Mouse (Mus musculus) layer of hippocampus, postnatal 10 days (tissue): ENCODE data around the gene Gm10100. TPM values are rescaled to one million over a fixed set of nuclear protein-coding genes. Genes with fewer than 3 reads are reported as not detected.
"Not testable (repeated sequence)": the region's sequence is repeated elsewhere in the genome, so short reads cannot be mapped to it uniquely, and the experiment has no call there.

ENCODE experiments used
- DNase-seq, 2 experiments: peaks; one replicate each; pipeline ENCODE4 v3.0.0; 2021; ENCODE audit warnings: low spot score in 2 of 2
- long read RNA-seq: library from polyadenylated mRNA; stranded (forward); transcript quantifications from one replicate; pipeline ENCODE4 v2.0.0, GENCODE M21; 2023
- total RNA-seq, 2 experiments: library from RNA; stranded (reverse); gene quantifications; 2 replicates each; pipeline ENCODE4 v1.2.3; 2021

The Gm10100 gene
- total RNA-seq = not detected
- long read RNA-seq = 0 reads

DNA sequence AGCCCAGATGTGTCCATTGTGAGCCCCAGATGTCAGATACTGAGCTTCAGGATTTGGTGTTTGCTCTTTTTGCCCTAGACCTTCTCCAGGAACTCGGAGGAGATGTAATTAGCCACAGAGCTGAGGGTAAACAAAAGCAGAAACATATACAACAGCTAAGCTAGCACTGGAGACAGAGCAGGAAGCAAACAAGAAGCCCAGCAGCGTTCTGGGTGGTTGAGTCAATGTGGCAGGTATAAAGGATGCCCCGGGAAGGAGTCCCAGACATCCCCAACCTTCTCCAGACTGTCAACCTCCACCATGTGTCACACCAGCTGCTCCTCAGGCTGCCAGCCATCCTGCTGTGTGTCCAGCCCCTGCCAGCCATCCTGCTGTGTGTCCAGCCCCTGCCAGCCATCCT lies at the start of gene Gm10100:
TSS of gene Gm10100 (plus strand) at position 301 of the 400 bp plus-strand sequence.
- DNase-seq = no peak

GRCm38 (mm10) chr10:77677562-77677961 lies 48.7 kb upstream of the Gm10100 start:
- peak; percentile 32 to 47 for DNase-seq

DNA sequence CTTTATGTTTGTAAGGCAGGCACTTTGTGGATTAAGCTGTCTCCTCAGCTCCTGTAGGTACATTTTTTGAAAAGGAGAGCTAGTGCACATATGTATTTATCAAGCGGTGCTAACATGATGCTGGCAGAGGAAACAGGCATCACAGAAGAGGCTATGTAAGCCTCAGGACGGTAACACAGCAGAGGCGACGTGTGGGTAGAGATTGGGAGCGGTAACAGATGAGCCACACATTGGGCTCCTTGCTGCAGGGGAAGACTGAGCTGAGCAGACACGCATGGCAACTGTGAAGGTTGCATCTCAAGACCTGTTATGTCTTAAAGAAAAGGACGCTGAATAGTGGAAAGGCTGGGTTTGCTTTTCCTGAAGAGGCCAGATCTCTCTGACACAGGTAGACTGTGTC lies 43.3 kb upstream of the Gm10100 start:
- DNase-seq = no peak

- DNase-seq = no peak
These were observed 42.1 kb upstream of the Gm10100 start for GRCm38 (mm10) chr10:77684181-77684580.

- DNase-seq = no peak
These were observed 40.2 kb upstream of the Gm10100 start, which contains the start of gene Tspear for GRCm38 (mm10) chr10:77685895-77686664. TSS of gene Tspear (plus strand) at chr10:77686569.

- DNase-seq = no peak
These were observed 39.3 kb upstream of the Gm10100 start for GRCm38 (mm10) chr10:77687021-77687420.

DNA sequence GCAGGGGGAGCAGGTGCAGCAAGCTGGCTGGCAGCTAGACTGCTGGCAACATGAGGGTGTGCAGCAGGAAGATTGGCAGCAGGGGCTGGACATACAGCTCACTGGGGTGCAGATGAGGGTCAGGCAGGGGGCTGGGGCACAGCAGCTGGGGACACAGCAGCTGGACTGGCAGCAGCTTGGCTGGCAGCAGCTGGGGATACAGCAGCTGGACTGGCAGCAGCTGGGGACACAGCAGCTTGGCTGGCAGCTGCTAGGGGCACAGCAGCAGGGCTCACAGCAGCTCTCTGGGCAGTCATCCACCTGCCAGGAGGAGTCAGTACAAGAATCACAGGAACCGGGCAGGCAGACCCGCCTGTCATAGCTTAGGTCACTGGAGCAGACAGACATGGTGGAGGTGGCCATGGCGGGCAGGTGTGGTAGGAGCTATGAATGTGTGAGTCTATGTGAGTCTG lies 35.9 kb upstream of the Gm10100 start, which contains the start of gene Gm19402:
TSS of gene Gm19402 (minus strand) at position 402 of the 452 bp plus-strand sequence.
- DNase-seq = not testable (repeated sequence)

DNA sequence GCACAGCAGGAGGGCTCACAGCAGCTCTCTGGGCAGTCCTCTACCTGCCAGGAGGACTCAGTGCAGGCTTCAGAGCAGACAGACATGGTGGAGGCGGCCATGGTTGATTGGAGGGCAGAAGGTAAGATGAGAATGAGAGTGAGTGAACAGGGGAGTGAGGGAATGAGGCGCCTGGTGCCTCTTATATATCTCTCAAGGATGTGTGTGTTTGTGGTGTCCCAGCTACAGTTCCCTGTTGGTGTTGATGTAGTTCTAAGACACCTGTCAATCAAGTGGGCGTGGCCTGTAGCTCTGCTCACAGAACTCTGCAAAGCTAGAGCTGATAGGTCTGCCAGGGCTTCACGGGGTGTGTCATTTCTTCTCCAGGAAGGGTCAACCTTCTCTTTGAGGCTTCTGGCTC lies 29.2 kb upstream of the Gm10100 start, which contains the start of gene Gm9508:
TSS of gene Gm9508 (minus strand) at position 101 of the 400 bp plus-strand sequence.
- DNase-seq = no peak

- no peak for DNase-seq
These were observed 20.0 kb upstream of the Gm10100 start, which contains the start of gene Gm10272 for GRCm38 (mm10) chr10:77706326-77706725. TSS of gene Gm10272 (plus strand) at chr10:77706626.

GRCm38 (mm10) chr10:77709831-77710230 lies 16.5 kb upstream of the Gm10100 start:
- no peak for DNase-seq

- DNase-seq = not testable (repeated sequence)
These were observed 15.1 kb upstream of the Gm10100 start, which contains the start of gene Gm10024 for GRCm38 (mm10) chr10:77711157-77711556. TSS of gene Gm10024 (plus strand) at chr10:77711457.

- no peak for DNase-seq
These were observed 12.6 kb upstream of the Gm10100 start for GRCm38 (mm10) chr10:77713734-77714133.

- DNase-seq = no peak
These were observed 10.8 kb upstream of the Gm10100 start, which contains the start of gene Gm10142 for GRCm38 (mm10) chr10:77715507-77715906. TSS of gene Gm10142 (plus strand) at chr10:77715807.

- not testable (repeated sequence) for DNase-seq
These were observed 6.0 kb upstream of the Gm10100 start, which contains the start of gene Krtap12-1 for GRCm38 (mm10) chr10:77720299-77720698. TSS of gene Krtap12-1 (plus strand) at chr10:77720599.

- no peak for DNase-seq
These were observed 1.4 kb upstream of the Gm10100 start for GRCm38 (mm10) chr10:77724855-77725254.

GRCm38 (mm10) chr10:77728280-77728679 lies 2.0 kb downstream of the Gm10100 start:
- DNase-seq = no peak

DNA sequence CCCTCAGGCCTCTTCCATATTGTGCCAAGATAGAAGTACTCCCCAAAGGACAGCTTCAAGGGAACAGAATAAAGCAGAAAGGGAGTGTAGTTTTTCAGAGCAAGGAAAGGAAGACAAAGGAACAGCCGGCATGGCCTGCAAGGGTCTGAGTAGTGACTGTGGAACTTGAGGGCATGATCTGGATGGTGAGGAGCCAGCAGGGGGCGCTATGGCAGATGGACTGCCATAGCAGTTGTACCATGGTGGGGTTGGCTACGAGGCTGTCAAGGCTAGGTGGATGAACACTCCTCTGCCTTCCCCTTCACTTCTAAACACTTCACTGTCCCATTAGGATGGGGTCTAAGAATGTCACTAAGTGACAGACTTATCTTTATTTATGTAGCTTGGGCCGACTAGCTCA lies 3.0 kb downstream of the Gm10100 start:
- DNase-seq = no peak

GRCm38 (mm10) chr10:77735928-77736327 lies 9.6 kb downstream of the Gm10100 start:
- no peak for DNase-seq

DNA sequence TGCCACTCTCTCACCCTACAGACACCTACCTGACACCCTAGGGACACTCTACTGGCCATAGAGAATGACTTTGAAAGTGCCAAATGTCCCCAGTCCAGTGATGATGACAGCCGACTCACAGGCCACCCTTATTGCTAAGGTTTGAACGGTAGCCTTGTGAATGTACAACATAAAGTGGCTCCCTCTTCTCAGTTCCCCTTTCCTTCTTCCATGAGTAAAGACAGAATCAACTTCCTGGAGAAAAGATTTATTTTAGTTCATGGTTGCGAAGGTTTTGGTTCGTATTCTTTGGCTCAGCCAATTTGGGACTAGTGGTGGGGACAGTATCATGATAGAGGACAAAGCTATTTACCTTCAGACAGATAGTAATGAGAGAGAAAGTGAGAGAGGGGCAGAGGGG lies 12.6 kb downstream of the Gm10100 start:
- no peak for DNase-seq

GRCm38 (mm10) chr10:77741924-77742688 lies 15.8 kb downstream of the Gm10100 start, which contains the start of gene Gm18596:
TSS of gene Gm18596 (minus strand) at chr10:77742638.
- DNase-seq = peak in 1 of 2 experiments; percentile 32

- not testable (repeated sequence) for DNase-seq
These were observed 24.4 kb downstream of the Gm10100 start for GRCm38 (mm10) chr10:77750686-77751085.
